Mouse (Mus musculus) limb, embryonic 10.5 days (tissue): ENCODE measurements around the gene Krtap16-1. TPM values are rescaled to one million over a fixed set of nuclear protein-coding genes. Genes with fewer than 3 reads are reported as not detected.

ENCODE experiments used
- polyA plus RNA-seq: library from polyadenylated mRNA; unstranded; fragments of >200 nt; fragmentation: Nextera tagmentation; extraction: Ambion mirVana; gene quantifications from 2 replicates; pipeline ENCODE4 v1.2.1, GENCODE M21; 2016

The Krtap16-1 gene
- polyA plus RNA-seq, 1 experiment from 2014 or later, result not detected

Other genes starting within 250 kb of the Krtap16-1 start
- not detected in 2 replicates for gene Gm11595, start 213.7 kb downstream of the Krtap16-1 start, polyA plus RNA-seq
- not detected in 2 replicates for gene Krtap4-8, start 205.9 kb downstream of the Krtap16-1 start, polyA plus RNA-seq
- gene Krtap4-9, start 201.4 kb downstream of the Krtap16-1 start, polyA plus RNA-seq, result not detected in 2 replicates
- not detected in 2 replicates for gene Gm11596, start 193.1 kb downstream of the Krtap16-1 start, polyA plus RNA-seq
- not detected in 2 replicates for gene Gm11569, start 187.7 kb downstream of the Krtap16-1 start, polyA plus RNA-seq
- not detected in 2 replicates for gene Gm11554, start 182.2 kb downstream of the Krtap16-1 start, polyA plus RNA-seq
- gene Krtap4-13, start 176.7 kb downstream of the Krtap16-1 start, polyA plus RNA-seq, result not detected in 2 replicates
- not detected in 2 replicates for gene Gm11564, start 170.9 kb downstream of the Krtap16-1 start, polyA plus RNA-seq
- not detected in 2 replicates for gene 2300003K06Rik, start 148.5 kb downstream of the Krtap16-1 start, polyA plus RNA-seq
- not detected in 2 replicates for gene Krtap4-16, start 135.0 kb downstream of the Krtap16-1 start, polyA plus RNA-seq
- not detected in 2 replicates for gene Gm11568, start 128.7 kb downstream of the Krtap16-1 start, polyA plus RNA-seq
- not detected in 2 replicates for gene Gm11559, start 122.1 kb downstream of the Krtap16-1 start, polyA plus RNA-seq
- gene Krtap9-1, start 113.2 kb downstream of the Krtap16-1 start, polyA plus RNA-seq, result not detected in 2 replicates
- not detected in 2 replicates for gene Gm11567, start 107.4 kb downstream of the Krtap16-1 start, polyA plus RNA-seq
- not detected in 2 replicates for gene Krtap31-1, start 78.7 kb downstream of the Krtap16-1 start, polyA plus RNA-seq
- not detected in 2 replicates for gene Gm11565, start 71.8 kb downstream of the Krtap16-1 start, polyA plus RNA-seq
- gene Krtap31-2, start 50.3 kb downstream of the Krtap16-1 start, polyA plus RNA-seq, result not detected in 2 replicates
- gene Krtap9-5, start 38.1 kb downstream of the Krtap16-1 start, polyA plus RNA-seq, result not detected in 2 replicates
- not detected in 2 replicates for gene Krtap29-1, start 7.5 kb downstream of the Krtap16-1 start, polyA plus RNA-seq
- 0.68 and 0.90 TPM in 2 replicates for gene Krtap17-1, start 7.4 kb upstream of the Krtap16-1 start, polyA plus RNA-seq
- gene Krt33a, start 29.6 kb upstream of the Krtap16-1 start, polyA plus RNA-seq, result not detected in 2 replicates
- not detected in 2 replicates for gene Krt33b, start 43.3 kb upstream of the Krtap16-1 start, polyA plus RNA-seq
- gene Krt34, start 55.0 kb upstream of the Krtap16-1 start, polyA plus RNA-seq, result not detected in 2 replicates
- not detected in 2 replicates for gene Krt31, start 64.0 kb upstream of the Krtap16-1 start, polyA plus RNA-seq
- gene Krt32, start 101.6 kb upstream of the Krtap16-1 start, polyA plus RNA-seq, result not detected in 2 replicates
- 0.08 TPM in 1 of 2 replicates, not detected in the other for gene Krt35, start 109.6 kb upstream of the Krtap16-1 start, polyA plus RNA-seq
- gene Krt36, start 119.0 kb upstream of the Krtap16-1 start, polyA plus RNA-seq, result not detected in 2 replicates
- gene Krt13, start 135.0 kb upstream of the Krtap16-1 start, polyA plus RNA-seq, result not detected in 2 replicates
- 1.6 and 8.4 TPM in 2 replicates for gene Krt15, start 149.3 kb upstream of the Krtap16-1 start, polyA plus RNA-seq
- gene Krt19, start 162.1 kb upstream of the Krtap16-1 start, polyA plus RNA-seq, result 11.1 and 13.9 TPM in 2 replicates
- gene Krt9, start 206.6 kb upstream of the Krtap16-1 start, polyA plus RNA-seq, result not detected in 2 replicates
- gene Krt14, start 221.0 kb upstream of the Krtap16-1 start, polyA plus RNA-seq, result 8.0 and 32.0 TPM in 2 replicates